Mouse (Mus musculus) bone marrow macrophage, adult 2 months (primary cell): Measurements from ENCODE around the gene Msrb3. TPM values are rescaled to one million over a fixed set of nuclear protein-coding genes. Genes with fewer than 3 reads are reported as not detected.

Experiments used
- H3K27ac ChIP-seq: 2 replicates; pipeline ENCODE4 v1.5.1; 2012; ENCODE audit warnings: low read depth, low read length; ENCODE audit not compliant: insufficient read depth
- H3K4me1 ChIP-seq: 2 replicates; pipeline ENCODE4 v1.6.1; 2012; ENCODE audit warnings: low read length; ENCODE audit not compliant: control insufficient read depth, insufficient read depth
- H3K4me3 ChIP-seq: 2 replicates; pipeline ENCODE4 v1.5.1; 2012; ENCODE audit warnings: mild to moderate bottlenecking, low read length, moderate library complexity; ENCODE audit not compliant: insufficient read depth
- CTCF ChIP-seq: IDR thresholded peaks from 2 replicates; pipeline ENCODE4 v1.5.1; 2012; ENCODE audit warnings: low read depth, mild to moderate bottlenecking, low read length, moderate library complexity
- POLR2A ChIP-seq: IDR thresholded peaks from 2 replicates; pipeline ENCODE4 v1.6.1; 2012; ENCODE audit warnings: mild to moderate bottlenecking, low read depth, low read length, borderline replicate concordance
- polyA plus RNA-seq: library from polyadenylated mRNA; stranded (reverse); fragments of >200 nt; gene quantifications from 2 replicates; pipeline ENCODE4 v1.2.4, GENCODE M21; 2012; ENCODE audit not compliant: missing spikeins, insufficient read depth, insufficient read length

Gene Msrb3
- polyA plus RNA-seq, 1 experiment: 0.52 TPM

- TF ChIP-seq CTCF (no peak), POLR2A (no peak)
- Histone ChIP-seq H3K4me1 (peaks cover 3% of the 10 kb centered on the region; the same call in 1 of the 2 replicates), H3K27ac (no peak overlapping the region), H3K4me3 (no peak overlapping the region)
Measured at GRCm38 (mm10) chr10:120839966-120840365, 58.9 kb downstream of the Msrb3 start.

GRCm38 (mm10) chr10:120834531-120834930, 64.4 kb downstream of the Msrb3 start:
- Histone ChIP-seq H3K27ac (no peak overlapping the region), H3K4me1 (peaks cover 3% of the 10 kb centered on the region; the same call in 1 of the 2 replicates), H3K4me3 (no peak overlapping the region)
- TF ChIP-seq POLR2A (no peak), CTCF (no peak)

GRCm38 (mm10) chr10:120833836-120834235, 65.1 kb downstream of the Msrb3 start:
- Histone ChIP-seq H3K4me1 (peaks cover 3% of the 10 kb centered on the region; the same call in 1 of the 2 replicates), H3K4me3 (no peak overlapping the region), H3K27ac (no peak overlapping the region)
- TF ChIP-seq CTCF: no peak
- no peak for TF ChIP-seq POLR2A

GRCm38 (mm10) chr10:120827761-120828160, 71.1 kb downstream of the Msrb3 start:
- H3K4me1 ChIP-seq: no peaks in the 10 kb centered on the region
- TF ChIP-seq POLR2A (no peak), CTCF (no peak)
- H3K27ac ChIP-seq: no peak overlapping the region
- no peak overlapping the region for H3K4me3 ChIP-seq

GRCm38 (mm10) chr10:120826795-120827669, 71.9 kb downstream of the Msrb3 start:
- TF ChIP-seq CTCF (no peak), POLR2A (no peak)
- H3K4me1 ChIP-seq: peaks cover under 1% of the 10 kb centered on the region
- H3K27ac ChIP-seq: no peak overlapping the region
- H3K4me3 ChIP-seq: no peak overlapping the region

GRCm38 (mm10) chr10:120826381-120826780, 72.5 kb downstream of the Msrb3 start:
- Histone ChIP-seq H3K27ac (no peak overlapping the region), H3K4me3 (no peak overlapping the region), H3K4me1 (peaks cover 7% of the 10 kb centered on the region)
- TF ChIP-seq POLR2A: no peak
- no peak for TF ChIP-seq CTCF

- TF ChIP-seq CTCF: no peak
- H3K27ac ChIP-seq: no peak overlapping the region
Measured at GRCm38 (mm10) chr10:120825594-120825993, 73.3 kb downstream of the Msrb3 start.

GRCm38 (mm10) chr10:120821491-120822358, 77.2 kb downstream of the Msrb3 start:
- peak overlapping the region; percentile 19; the same call in 1 of the 2 replicates for H3K27ac ChIP-seq
- H3K4me1 ChIP-seq: peaks cover 7% of the 10 kb centered on the region
- no peak for TF ChIP-seq CTCF
- no peak for TF ChIP-seq POLR2A

More at GRCm38 (mm10) chr10:120825594-120825993, 73.3 kb downstream of the Msrb3 start:
- Histone ChIP-seq H3K4me1 (peaks cover 7% of the 10 kb centered on the region), H3K4me3 (no peak overlapping the region)

GRCm38 (mm10) chr10:120820781-120821300, 78.1 kb downstream of the Msrb3 start:
- TF ChIP-seq CTCF (no peak), POLR2A (no peak)
- Histone ChIP-seq H3K27ac (no peak overlapping the region), H3K4me1 (peaks cover 7% of the 10 kb centered on the region), H3K4me3 (no peak overlapping the region)

More at GRCm38 (mm10) chr10:120821491-120822358, 77.2 kb downstream of the Msrb3 start:
- no peak overlapping the region for H3K4me3 ChIP-seq
